ENCODE assay signal across 13 mouse cellular contexts in the genomic region with DNA sequence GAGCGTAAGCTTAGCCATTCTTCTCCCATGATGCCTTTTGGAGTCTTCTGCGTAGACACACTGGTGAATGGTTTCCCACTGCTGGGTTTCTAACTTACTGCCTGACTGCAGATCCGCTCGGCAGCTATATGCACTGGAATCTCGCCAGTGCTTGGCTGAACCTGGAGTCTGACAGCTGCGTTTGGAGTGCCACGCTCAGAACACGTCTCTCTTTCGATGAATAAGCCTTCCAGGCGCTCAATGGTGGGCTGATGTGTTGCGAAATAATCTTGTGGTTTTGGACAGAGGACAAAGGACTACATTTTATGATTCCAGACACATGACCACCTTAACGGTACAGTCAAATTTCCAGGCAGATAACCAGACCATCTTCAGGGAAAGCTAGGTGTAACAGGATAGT. TPM values are rescaled to one million over a fixed set of nuclear protein-coding genes. Genes with fewer than 3 reads are reported as not detected.
DNase-seq lines count a peak whose midpoint lies in the region; ATAC-seq lines count a peak whose summit lies in the region.
"Had no signal": no experiment of that assay in that cellular context is flagged by ENCODE, and none has a peak within 500 bp of the region (broad histone marks: within the 10 kb centered on the region; RNA-seq: fewer than 3 reads in every experiment).

No protein-coding gene starts in this region.

- no peak overlapping the region for H3K27ac ChIP-seq in heart, embryonic 15.5 days
- no peak overlapping the region for H3K27ac ChIP-seq in midbrain, embryonic 16.5 days (ENCODE audit: low read length)
- H3K27ac ChIP-seq in midbrain, embryonic 10.5 days (replicated peaks) = no peak overlapping the region
- H3K27ac ChIP-seq: midbrain, embryonic 12.5 days had no signal

- H3K36me3 ChIP-seq in heart, embryonic 15.5 days = no peaks in the 10 kb centered on the region
- H3K36me3 ChIP-seq in midbrain, embryonic 16.5 days (ENCODE audit: control insufficient read depth, insufficient read depth, low read length) = no peaks in the 10 kb centered on the region
- no peaks in the 10 kb centered on the region for H3K36me3 ChIP-seq in midbrain, embryonic 10.5 days
- H3K36me3 ChIP-seq: midbrain, embryonic 12.5 days had no signal

- no peak for DNase-seq in heart, postnatal 25 days (ENCODE audit: low spot score)
- DNase-seq in midbrain, embryonic 10.5 days (ENCODE audit: low spot score) = no peak
- DNase-seq in urinary bladder, postnatal 14 days (ENCODE audit: low spot score) = no peak
- DNase-seq in kidney, adult 11 months = no peak
- DNase-seq: gastrocnemius, postnatal 36 days; liver had no signal

- H3K4me1 ChIP-seq in heart, embryonic 15.5 days (replicated peaks) = 0 out of 2 replicates have a peak, but pooled peaks cover 3% of the 10 kb centered on the region
- H3K4me1 ChIP-seq in midbrain, embryonic 16.5 days (ENCODE audit: control insufficient read depth, insufficient read depth, low read length) = 0 out of 2 replicates have a peak, but pooled peaks cover 2% of the 10 kb centered on the region
- no peaks in the 10 kb centered on the region for H3K4me1 ChIP-seq in midbrain, embryonic 10.5 days
- H3K4me1 ChIP-seq: midbrain, embryonic 12.5 days had no signal

- 49% methylated on average over 12 of the region's 12 CpGs for WGBS in heart, embryonic 15.5 days
- 66% methylated on average over 12 of the region's 12 CpGs for WGBS in midbrain, embryonic 16.5 days
- 91% methylated on average over 12 of the region's 12 CpGs for WGBS in midbrain, embryonic 10.5 days

- ATAC-seq in heart, embryonic 15.5 days (replicated peaks; ENCODE audit: insufficient number of reproducible peaks, insufficient read depth, low FRiP score, low read depth) = no peak
- no peak for ATAC-seq in midbrain, embryonic 16.5 days
- peak; percentile 10 for ATAC-seq in granulocyte monocyte progenitor cell, adult 5-6 weeks (replicated peaks; ENCODE audit: poor library complexity, severe bottlenecking)

- H3K4me2 ChIP-seq in heart, embryonic 15.5 days = peak overlapping the region; percentile 3; the same call in 1 of the 2 replicates
- H3K4me2 ChIP-seq in midbrain, embryonic 16.5 days (ENCODE audit: low read length) = 0 out of 2 replicates have a peak overlapping the region, but pooled peaks have one; percentile 4
- H3K4me2 ChIP-seq: midbrain, embryonic 12.5 days had no signal

- intact Hi-C loops in heart, postnatal 25 days (cut with DNase I) = no loop called here

- no peaks in the 10 kb centered on the region for H3K9me3 ChIP-seq in heart, embryonic 15.5 days (replicated peaks)
- H3K9me3 ChIP-seq in midbrain, embryonic 16.5 days (replicated peaks; ENCODE audit: control insufficient read depth, low read length, poor library complexity, severe bottlenecking) = no peaks in the 10 kb centered on the region
- no peaks in the 10 kb centered on the region for H3K9me3 ChIP-seq in midbrain, embryonic 10.5 days (replicated peaks)
- H3K9me3 ChIP-seq: midbrain, embryonic 12.5 days had no signal

- no peak overlapping the region for H3K4me3 ChIP-seq in heart, embryonic 15.5 days
- H3K4me3 ChIP-seq in midbrain, embryonic 16.5 days (ENCODE audit: low read depth, low read length) = no peak overlapping the region
- no peak overlapping the region for H3K4me3 ChIP-seq in midbrain, embryonic 10.5 days
- H3K4me3 ChIP-seq: midbrain, embryonic 12.5 days had no signal

- no peaks in the 10 kb centered on the region for H3K27me3 ChIP-seq in heart, embryonic 15.5 days
- H3K27me3 ChIP-seq in midbrain, embryonic 16.5 days (ENCODE audit: control insufficient read depth, insufficient read depth, low read depth, low read length) = no peaks in the 10 kb centered on the region
- H3K27me3 ChIP-seq in midbrain, embryonic 10.5 days (ENCODE audit: low read depth, poor library complexity, severe bottlenecking) = no peaks in the 10 kb centered on the region

- no peak overlapping the region for H3K9ac ChIP-seq in heart, embryonic 15.5 days
- H3K9ac ChIP-seq in midbrain, embryonic 16.5 days (ENCODE audit: low read depth, low read length) = no peak overlapping the region
- H3K9ac ChIP-seq: midbrain, embryonic 12.5 days had no signal

RNA-seq across cellular contexts. Expression of gene BC067074, which starts 30.1 kb away (rescaled TPM):
- 2.2 and 2.8 TPM in 2 replicates for polyA plus RNA-seq in heart, embryonic 15.5 days (2015; fragmentation: Nextera tagmentation; extraction: Ambion mirVana)
- total RNA-seq in heart, postnatal 25 days (2021) = 1 to 10 TPM; 1.7 to 2.2 TPM
- 0.80 and 0.83 TPM in 2 replicates for polyA plus RNA-seq in midbrain, embryonic 16.5 days (2015; fragmentation: Nextera tagmentation; extraction: Ambion mirVana)
- 1.3 and 1.5 TPM in 2 replicates for polyA plus RNA-seq in midbrain, embryonic 10.5 days (2016; fragmentation: Nextera tagmentation; extraction: Ambion mirVana)
- total RNA-seq in granulocyte monocyte progenitor cell, adult 5-6 weeks (2014; fragmentation: Nextera tagmentation) = not detected in 2 replicates
- total RNA-seq in granulocyte monocyte progenitor cell, adult 5-6 weeks (2017) = not detected in 2 replicates

RNA-seq across cellular contexts. Expression of gene Gzmk, which starts 37.1 kb away (rescaled TPM):
- not detected in 2 replicates for polyA plus RNA-seq in heart, embryonic 15.5 days (2015; fragmentation: Nextera tagmentation; extraction: Ambion mirVana)
- total RNA-seq in heart, postnatal 25 days (2021) = not detected
- polyA plus RNA-seq in midbrain, embryonic 16.5 days (2015; fragmentation: Nextera tagmentation; extraction: Ambion mirVana) = 0.14 and 0.26 TPM in 2 replicates
- not detected in 2 replicates for polyA plus RNA-seq in midbrain, embryonic 10.5 days (2016; fragmentation: Nextera tagmentation; extraction: Ambion mirVana)
- not detected in 2 replicates for total RNA-seq in granulocyte monocyte progenitor cell, adult 5-6 weeks (2014; fragmentation: Nextera tagmentation)
- not detected in 2 replicates for total RNA-seq in granulocyte monocyte progenitor cell, adult 5-6 weeks (2017)
- total RNA-seq: adrenal gland, postnatal 4 days; ES-E14; gastrocnemius, postnatal 36 days had no signal
- polyA plus RNA-seq: kidney, embryonic 14.5 days; midbrain, embryonic 12.5 days had no signal

RNA-seq across cellular contexts. Expression of gene Esm1, which starts 53.4 kb away (rescaled TPM):
- 1.4 and 1.8 TPM in 2 replicates for polyA plus RNA-seq in heart, embryonic 15.5 days (2015; fragmentation: Nextera tagmentation; extraction: Ambion mirVana)
- total RNA-seq in heart, postnatal 25 days (2021) = under 1 TPM; 0.70 to 0.95 TPM
- polyA plus RNA-seq in midbrain, embryonic 16.5 days (2015; fragmentation: Nextera tagmentation; extraction: Ambion mirVana) = 1.8 and 2.1 TPM in 2 replicates
- 1.8 and 2.6 TPM in 2 replicates for polyA plus RNA-seq in midbrain, embryonic 10.5 days (2016; fragmentation: Nextera tagmentation; extraction: Ambion mirVana)
- total RNA-seq in granulocyte monocyte progenitor cell, adult 5-6 weeks (2014; fragmentation: Nextera tagmentation) = not detected in 2 replicates
- not detected in 2 replicates for total RNA-seq in granulocyte monocyte progenitor cell, adult 5-6 weeks (2017)
- total RNA-seq: ES-E14 had no signal
